In genomic region chr5:130139393-130139792, GRCm38 (mm10) we compare ENCODE assay signal across 9 mouse cellular contexts. TPM values are rescaled to one million over a fixed set of nuclear protein-coding genes. Genes with fewer than 3 reads are reported as not detected.
A peak's percentile ranks its signal among the peaks of the same experiment; 100 is the strongest.
DNase-seq lines count a peak whose midpoint lies in the region; ATAC-seq and TF ChIP-seq lines count a peak whose summit lies in the region.
"Had no signal": no experiment of that assay in that cellular context is flagged by ENCODE, and none has a peak within 500 bp of the region (broad histone marks: within the 10 kb centered on the region; RNA-seq: fewer than 3 reads in every experiment).

No protein-coding gene starts in this region.

- H3K36me3 ChIP-seq in spleen, adult 2 months (ENCODE audit: control insufficient read depth, insufficient read depth, low read length), result peaks cover 4% of the 10 kb centered on the region; the same call in 1 of the 2 replicates
- H3K36me3 ChIP-seq: lung, embryonic 15.5 days had no signal

- no peak for TF ChIP-seq POLR2A in spleen, adult 2 months (IDR thresholded peaks at IDR 0.05; ENCODE audit: low read depth, low read length)

- DNase-seq in cerebellum, adult 11 months, result peak; percentile 71
- DNase-seq in R1 (ENCODE audit: low read depth, low spot score), result peak; percentile 78
- DNase-seq in cerebellum, postnatal 36 days, result peak; percentile 79 to 89
- peak; percentile 12 for DNase-seq in gonadal fat pad, adult 2 months (ENCODE audit: low read depth)
- DNase-seq in layer of hippocampus, adult 9-10 months (ENCODE audit: low spot score), result peak; percentile 84
- peak; percentile 59 to 84 for DNase-seq in lung, postnatal 4 days
- peak; percentile 47 to 67 for DNase-seq in spleen, adult 2 months (ENCODE audit: low read depth in 1 of 2, low spot score in 2 of 2)

- H3K4me1 ChIP-seq in spleen, adult 2 months (ENCODE audit: control insufficient read depth, insufficient read depth, insufficient read length), result peaks cover 3% of the 10 kb centered on the region; the same call in 1 of the 2 replicates

- no peak overlapping the region for H3K27ac ChIP-seq in spleen, adult 2 months (ENCODE audit: insufficient read depth, low read length)
- H3K27ac ChIP-seq: lung, embryonic 15.5 days had no signal

- ATAC-seq in cerebellum, adult (ENCODE audit: insufficient number of reproducible peaks, low FRiP score, low TSS enrichment), result no peak

- 23% methylated on average over 8 of the region's 8 CpGs for WGBS in spleen, adult 2 months

- H3K27me3 ChIP-seq in spleen, adult 2 months (ENCODE audit: control insufficient read depth, insufficient read depth, low read length), result no peaks in the 10 kb centered on the region
- H3K27me3 ChIP-seq: lung, embryonic 15.5 days had no signal

- no peak overlapping the region for H3K4me3 ChIP-seq in spleen, adult 2 months (ENCODE audit: extremely low read depth, insufficient read depth, insufficient read length)
- H3K4me3 ChIP-seq: lung, embryonic 15.5 days had no signal

- TF ChIP-seq CTCF in spleen, adult 2 months (IDR thresholded peaks at IDR 0.05; ENCODE audit: extremely low read depth, insufficient read depth, insufficient read length, insufficient replicate concordance), result peak; percentile 54; the same call in 1 of the 2 replicates

RNA-seq across cellular contexts. Expression of gene Kctd7, which starts 5.3 kb away (rescaled TPM):
- polyA plus RNA-seq in gonadal fat pad, adult 2 months (2012; rRNA removed), result 8.4 and 9.7 TPM in 2 replicates
- polyA plus RNA-seq in spleen, adult 2 months (2012; rRNA removed), result 5.2 and 8.9 TPM in 2 replicates

RNA-seq across cellular contexts. Expression of gene Rabgef1, which starts 32.2 kb away (rescaled TPM):
- polyA plus RNA-seq in gonadal fat pad, adult 2 months (2012; rRNA removed), result 18.8 and 23.7 TPM in 2 replicates
- polyA plus RNA-seq in spleen, adult 2 months (2012; rRNA removed), result 16.4 and 17.6 TPM in 2 replicates

Comparison
In these comparisons a context has a peak if more than half of its experiments do, and no peak if none do; other contexts are left out.
1. DNase-seq: peak in every context shown above with its lines; median percentile 84 in cerebellum, postnatal 36 days; 84 in layer of hippocampus, adult 9-10 months; 78 in R1; 72 in lung, postnatal 4 days; 71 in cerebellum, adult 11 months; 57 in spleen, adult 2 months; 12 in gonadal fat pad, adult 2 months.